Mouse (Mus musculus): ENCODE data around the gene Ghrh.
"Not testable (repeated sequence)": the region's sequence is repeated elsewhere in the genome, so short reads cannot be mapped to it uniquely, and the experiment has no call there.

Gene Ghrh

GRCm38 (mm10) chr2:157347361-157348159, at the start of gene Ghrh:
TSS of gene Ghrh (minus strand) at chr2:157347506.
- in situ Hi-C loops (cut with MboI, MseI), result no loop called here

DNA sequence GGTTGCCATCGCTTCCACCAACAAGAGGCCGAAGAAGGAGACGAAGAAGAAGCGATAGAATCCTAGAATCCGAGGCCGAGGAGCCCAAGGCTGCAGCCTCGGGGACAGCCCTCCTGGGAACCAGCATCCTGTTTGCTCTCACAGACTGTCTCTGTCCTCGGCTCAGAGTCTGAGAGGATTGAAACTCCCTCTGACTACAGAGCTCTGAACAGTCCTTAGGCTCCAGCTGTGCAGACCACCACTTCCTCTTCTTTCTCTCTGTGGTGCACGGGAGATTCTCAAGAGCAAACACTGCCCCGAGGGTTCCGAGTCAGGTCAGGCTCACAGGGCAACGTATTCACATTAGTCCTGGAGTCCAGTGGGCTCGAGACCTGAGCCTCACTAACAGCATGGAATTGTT, 48.7 kb upstream of the Ghrh start:
- in situ Hi-C loops (cut with MboI, MseI), result no loop called here

- in situ Hi-C loops (cut with MboI, MseI), result no loop called here
These were observed 48.1 kb upstream of the Ghrh start for GRCm38 (mm10) chr2:157395371-157395770.

DNA sequence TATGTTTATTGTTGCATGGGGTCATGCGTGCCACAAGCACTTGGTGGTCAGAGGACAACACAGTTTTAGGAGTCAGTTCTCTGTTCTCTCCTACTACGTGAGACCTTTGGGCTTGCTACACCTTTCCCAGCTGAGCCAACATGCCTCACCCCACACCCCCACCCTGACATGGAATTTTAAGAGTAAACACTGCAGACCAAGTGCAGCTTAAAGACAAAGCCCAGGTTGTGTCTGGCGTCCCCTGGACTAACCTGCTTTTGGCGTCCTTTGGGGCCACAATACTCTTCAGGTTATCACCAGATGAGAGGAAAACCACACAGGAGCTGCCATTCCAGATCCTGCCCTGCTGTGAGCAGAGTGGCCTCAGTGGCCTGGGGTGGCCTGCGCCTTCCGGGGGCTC, 47.6 kb upstream of the Ghrh start:
- in situ Hi-C loops (cut with MboI, MseI), result no loop called here

- in situ Hi-C loops (cut with MboI, MseI), result no loop called here
These were observed 46.2 kb upstream of the Ghrh start for GRCm38 (mm10) chr2:157393549-157393948.

DNA sequence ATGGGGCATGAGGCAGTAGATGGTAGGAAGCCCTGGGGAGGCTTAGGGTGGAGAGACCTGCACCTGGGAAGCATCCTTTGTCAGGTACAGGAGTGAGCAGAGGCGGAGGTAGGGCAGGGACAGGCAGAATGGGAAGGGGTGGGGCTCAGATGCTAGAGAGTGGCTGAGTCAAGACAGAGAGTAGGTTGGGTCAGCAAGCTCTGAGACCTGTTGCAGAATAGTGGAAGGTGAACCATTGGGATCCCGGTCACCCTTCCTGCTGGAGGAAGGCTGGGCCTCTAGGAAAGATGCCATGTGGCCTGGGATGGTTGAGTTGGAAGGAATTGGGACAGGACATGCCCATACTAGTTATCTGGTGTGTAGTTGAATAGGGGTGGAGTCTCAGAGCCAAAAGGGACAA, 45.0 kb upstream of the Ghrh start:
- in situ Hi-C loops (cut with MboI, MseI), result no loop called here

DNA sequence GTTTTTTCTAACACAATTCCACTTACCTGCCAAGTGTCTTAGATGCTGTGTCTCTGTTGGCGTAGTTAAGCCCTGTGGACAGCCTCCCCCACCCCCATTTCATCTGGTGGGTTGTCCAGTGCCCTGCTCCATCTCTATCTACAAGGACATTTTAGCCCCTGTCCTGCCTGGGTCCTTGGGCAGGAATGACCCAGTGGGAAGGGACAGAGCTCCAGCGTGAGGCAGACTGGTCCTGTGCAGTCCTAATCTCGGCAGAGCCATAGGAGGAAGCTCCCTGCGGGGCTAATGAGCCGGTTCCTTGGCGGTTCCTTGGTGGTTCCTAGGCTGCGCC, 42.2 kb upstream of the Ghrh start:
- in situ Hi-C loops (cut with MboI, MseI), result no loop called here

DNA sequence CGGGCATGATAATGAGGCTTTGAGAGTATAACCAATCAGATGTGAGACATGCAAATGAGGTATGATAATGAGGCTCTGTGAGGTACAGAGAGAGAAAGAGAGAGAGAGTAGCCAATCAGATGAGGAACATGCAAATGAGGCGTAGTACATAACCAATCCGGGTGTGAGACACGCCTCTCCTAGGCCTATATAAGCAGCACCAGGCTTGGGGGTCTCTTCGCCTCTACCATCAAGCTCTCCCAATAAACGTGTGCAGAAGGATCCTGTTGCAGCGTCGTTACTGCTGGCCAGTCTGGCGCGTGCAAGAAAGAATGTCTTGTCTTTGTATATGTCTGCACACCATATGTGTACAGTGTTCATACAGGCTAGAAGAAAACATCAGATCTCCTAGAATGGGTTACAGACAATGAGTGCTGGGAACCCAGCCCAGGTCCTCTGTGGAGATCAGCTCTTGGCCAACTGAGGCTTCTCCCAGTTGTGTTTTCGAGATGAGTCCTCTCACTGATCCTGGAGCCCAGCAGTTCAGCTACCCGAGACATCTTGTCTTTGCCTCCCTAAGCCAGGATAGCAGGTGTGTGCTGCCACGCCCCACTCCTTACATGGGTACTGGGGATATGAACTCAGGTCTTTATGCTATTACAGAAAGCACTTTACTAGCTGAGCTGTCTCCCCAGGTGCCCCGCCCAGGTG, 41.7 kb upstream of the Ghrh start:
- in situ Hi-C loops (cut with MboI, MseI), result not testable (repeated sequence)

DNA sequence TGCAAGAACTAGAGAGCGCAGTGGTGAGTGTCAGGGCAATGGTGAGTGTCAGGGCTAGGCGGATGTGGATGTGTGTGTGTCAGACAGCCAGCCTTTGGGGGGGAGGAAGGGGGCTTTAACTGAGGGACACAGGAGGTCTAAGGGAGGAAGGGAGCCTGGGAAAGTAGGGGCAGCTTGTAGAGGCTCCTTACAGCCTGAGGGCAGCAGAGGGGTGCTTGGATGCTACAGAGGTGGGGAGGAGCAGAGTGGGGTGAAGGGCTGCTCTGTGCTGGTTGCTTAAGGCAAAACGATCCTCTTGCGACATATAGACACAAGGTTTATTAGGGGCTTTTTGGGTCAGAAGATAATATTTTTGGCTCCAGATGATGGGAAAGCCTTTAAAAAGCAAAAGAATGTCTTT, 37.5 kb upstream of the Ghrh start:
- in situ Hi-C loops (cut with MboI, MseI), result no loop called here

DNA sequence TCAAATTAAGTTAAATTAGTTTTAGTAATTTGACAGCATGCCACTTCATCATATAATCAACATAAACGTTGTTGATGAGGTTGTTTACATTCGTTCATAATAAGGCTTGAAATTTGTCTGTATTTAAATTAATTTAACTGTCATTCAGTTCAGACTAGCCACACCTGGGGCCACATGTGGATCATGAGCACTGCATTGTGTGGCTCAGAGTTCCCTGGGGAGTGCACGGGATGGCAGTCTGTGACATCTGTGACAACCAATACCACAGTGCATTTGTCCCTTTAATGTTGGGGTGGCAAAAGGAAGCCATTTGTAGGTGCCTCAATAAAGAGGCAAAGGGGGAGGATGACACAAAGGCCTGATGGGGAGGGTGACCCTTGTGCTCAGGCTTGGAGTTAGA, 29.7 kb upstream of the Ghrh start:
- in situ Hi-C loops (cut with MboI, MseI), result no loop called here

GRCm38 (mm10) chr2:157375794-157376757, 28.8 kb upstream of the Ghrh start:
- in situ Hi-C loops (cut with MboI, MseI), result no loop called here

- in situ Hi-C loops (cut with MboI, MseI), result no loop called here
These were observed 27.7 kb upstream of the Ghrh start for GRCm38 (mm10) chr2:157375051-157375450.

GRCm38 (mm10) chr2:157373681-157374080, 26.4 kb upstream of the Ghrh start:
- in situ Hi-C loops (cut with MboI, MseI), result no loop called here

DNA sequence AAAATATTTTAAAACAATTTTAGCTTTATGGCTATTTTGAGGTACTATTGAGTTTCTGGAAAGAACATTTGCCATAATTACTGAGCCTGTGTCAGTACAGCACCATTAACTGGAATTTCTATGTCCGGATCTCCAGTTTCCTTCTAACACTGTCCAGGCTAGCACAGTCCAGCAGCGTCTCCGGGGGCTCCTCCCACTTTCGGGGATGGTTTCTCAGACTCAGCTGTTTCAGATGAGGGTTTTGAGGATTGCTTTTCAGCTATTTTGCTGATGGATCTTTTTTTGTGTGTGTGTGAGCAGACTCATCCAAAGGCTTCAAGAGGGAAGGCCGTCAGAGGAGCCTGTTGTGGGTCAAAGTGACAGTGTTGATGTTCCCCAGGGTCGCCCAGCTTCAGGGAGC, 24.4 kb upstream of the Ghrh start:
- in situ Hi-C loops (cut with MboI, MseI), result no loop called here

DNA sequence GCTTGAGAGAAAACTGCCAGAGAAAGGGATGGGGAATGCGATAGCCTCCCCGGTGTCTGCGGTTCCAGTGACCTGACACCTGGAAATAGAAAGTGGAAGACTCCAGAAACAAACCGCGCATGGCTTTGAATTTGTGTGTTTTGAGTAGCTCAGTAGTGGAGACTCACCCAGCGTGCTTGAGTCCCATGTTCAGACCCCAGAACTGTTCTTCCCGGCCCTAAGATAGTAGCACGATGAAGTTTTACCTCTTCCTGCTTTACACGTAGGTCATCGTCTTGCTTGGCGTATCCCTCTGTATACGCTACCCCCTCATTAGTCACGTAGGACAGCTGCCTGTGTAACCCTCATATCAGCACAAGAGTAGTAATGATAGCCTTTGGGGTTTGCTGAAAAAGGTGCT, 20.7 kb upstream of the Ghrh start:
- in situ Hi-C loops (cut with MboI, MseI), result no loop called here

DNA sequence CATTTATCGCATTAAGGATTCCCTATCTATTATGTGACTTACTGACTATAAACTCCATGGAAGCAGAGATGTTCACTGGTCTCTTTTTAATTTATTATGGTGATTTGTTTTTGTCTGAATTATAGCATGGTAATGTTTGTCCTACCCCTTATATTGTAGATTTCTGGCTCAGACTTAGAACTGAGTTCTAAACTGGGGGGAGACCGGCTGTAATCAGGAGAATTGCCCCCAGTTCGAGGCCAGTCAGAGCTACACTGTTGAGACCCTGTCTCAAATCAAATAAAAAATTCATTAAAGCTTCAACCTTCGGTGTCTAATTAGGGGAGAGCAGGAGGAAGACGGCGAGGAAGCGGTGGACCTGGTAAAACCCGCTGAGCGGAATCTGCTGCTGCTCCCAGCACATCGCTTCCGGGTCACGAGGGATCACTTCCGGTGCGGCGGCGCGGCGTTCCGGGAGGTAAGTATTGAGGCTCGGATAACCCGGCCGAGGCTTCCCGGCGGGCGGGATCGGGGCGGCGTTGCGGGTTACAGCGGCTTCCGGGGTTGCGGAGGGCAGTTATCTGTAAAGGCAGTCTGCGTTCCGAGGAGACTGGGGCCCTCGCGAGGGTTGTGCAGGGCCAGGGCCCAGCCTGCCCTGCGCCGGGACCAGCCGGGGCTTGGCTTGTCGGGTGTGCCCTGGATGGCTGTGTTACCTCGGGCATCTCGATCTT, 20.0 kb upstream of the Ghrh start, which contains the start of gene Manbal:
Gene Manbal, plus strand, starts transcription at position 411 of the 710 bp plus-strand sequence.
- in situ Hi-C loops (cut with MboI, MseI), result no loop called here

DNA sequence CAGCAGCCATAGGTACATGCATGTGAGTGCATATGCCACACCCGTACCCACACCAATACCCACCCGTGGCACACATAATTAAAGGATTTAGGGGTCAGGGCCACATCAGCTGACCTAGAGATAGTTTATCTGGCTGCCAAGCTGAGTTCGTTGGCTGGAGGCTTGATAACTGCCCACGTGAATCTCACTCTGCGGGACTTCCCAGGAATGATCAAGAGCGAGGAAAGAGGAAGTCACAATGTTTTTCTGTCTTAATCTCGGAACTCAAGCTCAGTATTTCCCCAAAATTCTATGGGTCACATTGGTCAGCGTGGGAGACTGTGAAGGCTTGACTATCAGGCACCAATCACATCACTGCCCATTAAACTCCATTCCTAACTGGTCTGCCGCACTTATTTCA, 19.5 kb upstream of the Ghrh start:
- in situ Hi-C loops (cut with MboI, MseI), result no loop called here

GRCm38 (mm10) chr2:157363031-157363430, 15.7 kb upstream of the Ghrh start:
- in situ Hi-C loops (cut with MboI, MseI), result no loop called here

DNA sequence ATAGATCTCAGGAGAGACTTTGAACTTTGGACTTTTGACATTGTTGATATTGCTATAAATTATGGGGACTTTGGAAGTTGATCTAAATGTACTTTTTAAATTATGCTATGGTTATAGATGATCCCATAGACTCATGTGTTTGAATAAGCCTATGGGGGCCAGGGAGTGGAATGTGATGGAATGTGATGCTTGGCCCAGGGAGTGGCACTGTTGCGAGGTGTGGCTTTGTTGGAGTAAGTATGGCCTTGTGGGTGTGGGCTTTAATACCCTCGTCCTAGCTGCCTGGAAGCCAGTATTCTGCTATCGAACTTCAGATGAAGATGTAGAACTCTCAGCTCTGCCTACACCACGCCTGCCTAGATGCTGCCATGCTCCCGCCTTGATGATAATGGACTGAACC, 12.7 kb upstream of the Ghrh start:
- in situ Hi-C loops (cut with MboI, MseI), result no loop called here

DNA sequence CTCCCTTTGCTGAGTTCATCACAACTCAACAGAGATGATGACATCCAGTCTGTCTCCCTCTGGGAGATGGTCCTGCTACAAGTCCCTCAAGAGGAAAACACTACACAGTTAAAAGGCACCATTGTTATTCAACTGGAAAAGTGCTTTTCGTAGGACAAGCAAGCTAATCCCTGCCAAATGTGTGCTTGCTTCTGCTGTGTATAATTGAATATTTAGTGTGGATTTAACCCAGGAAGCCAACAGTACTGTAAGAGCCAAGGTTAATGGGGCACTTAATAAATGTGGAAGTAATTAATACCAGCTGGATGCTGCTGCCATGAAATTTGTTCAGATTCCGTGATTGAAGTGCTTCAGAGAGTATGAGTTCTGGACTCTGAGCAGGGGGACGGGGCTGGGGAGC, 6.8 kb upstream of the Ghrh start:
- in situ Hi-C loops (cut with MboI, MseI), result no loop called here

- in situ Hi-C loops (cut with MboI, MseI), result no loop called here
These were observed 5.9 kb upstream of the Ghrh start for GRCm38 (mm10) chr2:157353183-157353582.

Measured in regulatory T cell (primary cell).